Mouse (Mus musculus): ENCODE results near the gene Gm10488.
"Not testable (repeated sequence)": the region's sequence is repeated elsewhere in the genome, so short reads cannot be mapped to it uniquely, and the experiment has no call there.

Gm10488 gene

DNA sequence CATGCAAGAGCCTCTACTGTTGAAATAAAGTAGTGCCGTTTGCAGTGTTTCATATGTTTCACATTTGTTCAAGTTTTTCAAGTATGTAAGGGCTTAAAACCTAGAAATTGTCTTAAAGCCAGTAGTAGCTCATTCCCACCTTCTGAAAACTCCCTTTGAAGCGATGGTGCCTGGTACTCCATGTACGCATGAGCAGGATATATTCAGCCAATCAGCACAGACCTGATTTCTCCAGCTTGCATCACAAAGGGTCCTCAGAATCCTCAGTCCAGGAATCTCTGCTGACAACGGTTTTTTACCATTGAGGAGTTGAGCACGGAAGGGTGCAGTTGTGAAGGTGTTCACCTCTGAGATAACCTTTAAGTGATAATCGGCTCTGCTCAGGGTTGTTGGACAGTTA lies at the start of gene Gm10488:
Gene Gm10488, plus strand, starts transcription at position 301 of the 400 bp plus-strand sequence.
- DNase-seq (ENCODE audit: low read depth, low spot score); H3K27me3 ChIP-seq (ENCODE audit: control insufficient read depth, insufficient read depth, low read length, poor library complexity, severe bottlenecking); H3K36me3 ChIP-seq (ENCODE audit: control insufficient read depth, insufficient read depth, low read length, poor library complexity, severe bottlenecking): not testable (repeated sequence)
